Mouse (Mus musculus) embryonic facial prominence, embryonic 13.5 days (tissue): ENCODE measurements around the gene Slain1. TPM values are rescaled to one million over a fixed set of nuclear protein-coding genes. Genes with fewer than 3 reads are reported as not detected.
"Not testable (repeated sequence)": the region's sequence is repeated elsewhere in the genome, so short reads cannot be mapped to it uniquely, and the experiment has no call there.

Experiments used
- ATAC-seq: fragments of 200-750 bp; cut with Nextera tagmentation; 2 replicates; pipeline ENCODE4 v1.8.0; 2017; ENCODE audit warnings: low read depth; ENCODE audit not compliant: insufficient number of reproducible peaks, insufficient read depth, low FRiP score, low TSS enrichment
- H3K27ac ChIP-seq: fragments of 300-500 bp; sonication (generic); 2 replicates; pipeline ENCODE4 v1.5.1; 2015; ENCODE audit warnings: moderate library complexity, mild to moderate bottlenecking, inconsistent platforms
- H3K27me3 ChIP-seq: fragments of 300-500 bp; sonication (generic); 2 replicates; pipeline ENCODE4 v1.6.1; 2015; ENCODE audit warnings: mild to moderate bottlenecking, inconsistent platforms
- H3K36me3 ChIP-seq: fragments of 300-500 bp; sonication (generic); 2 replicates; pipeline ENCODE4 v1.6.1; 2015; ENCODE audit warnings: mild to moderate bottlenecking, inconsistent platforms
- H3K4me1 ChIP-seq: fragments of 300-500 bp; sonication (generic); 2 replicates; pipeline ENCODE4 v1.6.1; 2015; ENCODE audit warnings: inconsistent platforms
- H3K4me2 ChIP-seq: fragments of 300-500 bp; sonication (generic); 2 replicates; pipeline ENCODE4 v1.6.1; 2015; ENCODE audit warnings: moderate library complexity, mild to moderate bottlenecking, inconsistent platforms
- H3K4me3 ChIP-seq: fragments of 300-500 bp; sonication (generic); 2 replicates; pipeline ENCODE4 v1.5.1; 2015; ENCODE audit warnings: mild to moderate bottlenecking, inconsistent platforms
- H3K9ac ChIP-seq: fragments of 300-500 bp; sonication (generic); 2 replicates; pipeline ENCODE4 v1.6.1; 2015; ENCODE audit warnings: mild to moderate bottlenecking, inconsistent platforms
- H3K9me3 ChIP-seq: fragments of 300-500 bp; sonication (generic); 2 replicates; pipeline ENCODE4 v1.6.1; 2016; ENCODE audit warnings: inconsistent platforms
- WGBS: fragments of 180-500 bp; shearing (Covaris S2); methylation state at CpG from one replicate; pipeline ENCODE4 v1.1.7; 2015; ENCODE audit warnings: mixed read lengths; 5-methylcytosine and 5-hydroxymethylcytosine counted together
- polyA plus RNA-seq: library from polyadenylated mRNA; unstranded; fragments of >200 nt; fragmentation: Nextera tagmentation; extraction: Ambion mirVana; gene quantifications from 2 replicates; pipeline ENCODE4 v1.2.1, GENCODE M21; 2015

Slain1 gene
- polyA plus RNA-seq, 1 experiment from 2014 or later, result 1.7 TPM

DNA sequence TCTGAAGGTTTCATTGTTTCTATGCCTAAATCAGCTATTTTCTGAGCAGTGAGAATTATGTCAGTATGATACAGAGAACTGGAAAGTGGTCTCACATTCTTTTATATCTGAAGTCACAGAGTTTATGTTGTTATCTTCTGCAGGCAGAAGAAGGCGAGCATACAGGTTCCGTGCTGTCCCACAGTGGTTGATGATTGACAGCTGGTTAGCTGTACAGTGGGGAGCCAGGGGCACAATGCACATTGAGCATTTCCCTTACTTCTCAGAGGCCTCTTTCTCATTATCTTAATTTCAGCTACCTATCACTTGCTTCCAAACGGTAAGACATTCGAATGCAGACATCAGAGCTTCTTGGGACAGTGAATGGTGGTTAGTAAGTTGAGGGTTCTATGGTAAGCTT lies 73.8 kb downstream of the Slain1 start:
- Histone ChIP-seq H3K36me3 (no peaks in the 10 kb centered on the region), H3K4me2 (no peak overlapping the region), H3K9me3 (no peaks in the 10 kb centered on the region), H3K9ac (no peak overlapping the region), H3K27ac (no peak overlapping the region), H3K4me1 (peaks cover 7% of the 10 kb centered on the region; the same call in 1 of the 2 replicates), H3K4me3 (no peak overlapping the region), H3K27me3 (no peaks in the 10 kb centered on the region)
- 63% methylated on average over 4 of the region's 4 CpGs for WGBS
- ATAC-seq, result no peak

DNA sequence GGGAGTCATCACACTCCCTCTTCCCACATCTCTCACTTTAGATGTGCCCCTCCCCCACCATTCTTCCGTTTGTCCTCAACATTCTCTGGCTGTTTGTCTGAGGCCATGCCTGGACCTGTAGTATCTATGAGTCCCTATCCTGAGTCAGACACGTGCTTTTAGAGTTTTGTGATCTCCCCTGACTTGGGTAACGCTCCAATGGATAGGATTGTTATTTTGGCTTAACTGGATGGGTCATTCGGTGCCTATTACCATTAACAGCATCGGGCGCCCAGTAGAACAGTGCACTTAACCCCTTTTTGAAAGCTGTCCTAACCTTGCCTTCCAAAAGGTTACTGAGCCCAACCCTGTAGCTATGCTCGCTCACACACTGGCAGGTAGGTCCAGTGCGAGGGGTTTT lies 78.5 kb downstream of the Slain1 start:
- Histone ChIP-seq H3K27me3 (no peaks in the 10 kb centered on the region), H3K36me3 (no peaks in the 10 kb centered on the region), H3K9me3 (no peaks in the 10 kb centered on the region), H3K4me2 (no peak overlapping the region), H3K9ac (no peak overlapping the region), H3K27ac (no peak overlapping the region), H3K4me3 (no peak overlapping the region), H3K4me1 (0 out of 2 replicates have a peak, but pooled peaks cover 6% of the 10 kb centered on the region)
- no peak for ATAC-seq
- 89% methylated on average over 8 of the region's 8 CpGs for WGBS

DNA sequence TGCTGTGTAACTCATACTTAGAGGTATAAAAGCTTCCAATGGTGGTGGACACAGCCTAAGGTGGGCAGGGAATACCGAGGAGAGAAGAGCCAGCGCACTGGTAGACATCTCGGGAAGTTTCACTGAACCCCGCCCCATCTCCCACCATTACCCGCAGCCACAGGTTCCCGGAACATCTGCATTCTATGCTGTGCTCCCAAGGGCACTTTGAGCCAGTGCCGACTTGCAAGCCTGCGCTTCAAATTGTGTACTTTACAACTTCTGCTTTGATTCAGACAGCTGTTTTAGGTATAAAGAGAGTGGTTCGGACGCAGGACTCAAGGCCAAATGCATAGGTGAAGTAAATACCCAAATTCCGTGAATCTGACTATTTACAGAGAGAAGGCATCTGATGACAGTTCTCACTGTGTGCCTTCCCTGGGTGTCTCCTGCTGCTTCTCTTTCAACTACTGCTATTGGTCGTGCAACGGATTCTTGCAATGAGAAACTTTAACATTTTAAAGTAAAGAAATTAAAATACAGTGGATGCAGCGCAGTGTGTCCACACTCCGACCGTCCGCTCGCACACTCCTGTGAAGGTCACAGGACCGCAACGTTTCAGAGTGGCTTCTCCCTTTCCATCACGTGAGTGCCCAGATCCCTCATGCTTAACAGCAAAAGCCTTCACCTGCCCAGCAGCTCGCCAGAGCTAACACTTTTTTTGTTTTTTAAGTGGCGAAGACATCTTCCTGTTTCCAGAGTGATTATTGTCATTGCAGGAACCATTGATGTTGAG lies 79.1 kb downstream of the Slain1 start:
- 64% methylated on average over 23 of the region's 23 CpGs for WGBS
- no peak for ATAC-seq
- Histone ChIP-seq H3K36me3 (no peaks in the 10 kb centered on the region), H3K27ac (no peak overlapping the region), H3K4me2 (no peak overlapping the region), H3K9me3 (no peaks in the 10 kb centered on the region), H3K9ac (no peak overlapping the region), H3K27me3 (no peaks in the 10 kb centered on the region), H3K4me1 (0 out of 2 replicates have a peak, but pooled peaks cover 6% of the 10 kb centered on the region), H3K4me3 (no peak overlapping the region)

DNA sequence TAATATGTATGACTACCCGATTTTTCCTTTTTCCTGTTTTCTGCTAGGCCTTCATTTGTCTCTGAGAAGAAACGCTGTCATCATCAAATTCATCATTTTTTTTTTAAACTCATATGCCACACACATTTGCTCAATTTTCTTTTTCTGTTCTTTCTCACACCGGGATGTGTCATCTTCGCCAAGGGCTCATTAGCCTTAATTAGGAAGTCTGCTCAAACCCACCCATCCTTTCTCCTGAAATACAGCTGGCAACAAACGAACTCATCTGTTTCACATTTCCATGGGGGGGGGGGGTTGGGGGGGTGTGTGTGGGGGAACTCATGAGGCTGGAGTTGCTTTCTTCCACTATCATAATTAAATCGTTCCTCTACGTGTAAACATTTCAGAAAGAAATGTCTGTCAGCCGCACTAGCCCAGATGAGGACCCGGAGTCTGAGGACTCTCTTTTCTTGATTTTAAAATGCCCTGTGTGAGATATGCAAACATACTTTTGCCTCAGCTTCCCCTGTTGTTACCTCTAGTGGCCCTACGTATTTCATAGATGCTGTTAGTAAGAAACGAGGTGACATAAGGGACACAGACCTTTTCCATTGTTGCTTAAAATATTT lies 79.8 kb downstream of the Slain1 start:
- H3K9me3 ChIP-seq, result no peaks in the 10 kb centered on the region
- ATAC-seq, result no peak
- WGBS, result 32% methylated on average over 11 of the region's 11 CpGs
- H3K36me3 ChIP-seq, result no peaks in the 10 kb centered on the region
- 0 out of 2 replicates have a peak, but pooled peaks cover 6% of the 10 kb centered on the region for H3K4me1 ChIP-seq
- no peaks in the 10 kb centered on the region for H3K27me3 ChIP-seq
- no peak overlapping the region for H3K9ac ChIP-seq
- H3K27ac ChIP-seq, result no peak overlapping the region
- no peak overlapping the region for H3K4me3 ChIP-seq
- no peak overlapping the region for H3K4me2 ChIP-seq

DNA sequence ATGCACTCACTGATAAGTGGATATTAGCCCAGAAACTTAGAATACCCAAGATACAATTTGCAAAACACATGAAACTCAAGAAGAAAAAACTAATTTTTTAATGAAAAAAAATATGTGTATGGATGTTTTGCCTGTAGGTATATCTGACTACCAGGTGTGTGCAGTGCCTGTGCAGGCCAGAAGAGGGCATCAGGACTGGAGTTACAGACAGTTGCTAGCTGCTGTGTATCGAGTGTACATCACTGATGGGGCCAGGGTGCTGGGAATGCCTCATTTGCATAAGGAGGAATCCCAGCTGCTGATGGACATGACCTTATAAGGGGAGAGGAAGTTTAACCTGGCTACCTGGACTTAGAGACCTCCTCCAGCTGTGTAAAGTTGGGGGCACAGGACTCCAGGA lies 82.6 kb downstream of the Slain1 start:
- WGBS, result 71% methylated on average over 1 of the region's 1 CpGs
- Histone ChIP-seq H3K27me3 (no peaks in the 10 kb centered on the region), H3K36me3 (no peaks in the 10 kb centered on the region), H3K27ac (no peak overlapping the region), H3K4me1 (0 out of 2 replicates have a peak, but pooled peaks cover 6% of the 10 kb centered on the region), H3K4me2 (no peak overlapping the region), H3K9me3 (no peaks in the 10 kb centered on the region), H3K4me3 (no peak overlapping the region), H3K9ac (no peak overlapping the region)
- ATAC-seq, result no peak

DNA sequence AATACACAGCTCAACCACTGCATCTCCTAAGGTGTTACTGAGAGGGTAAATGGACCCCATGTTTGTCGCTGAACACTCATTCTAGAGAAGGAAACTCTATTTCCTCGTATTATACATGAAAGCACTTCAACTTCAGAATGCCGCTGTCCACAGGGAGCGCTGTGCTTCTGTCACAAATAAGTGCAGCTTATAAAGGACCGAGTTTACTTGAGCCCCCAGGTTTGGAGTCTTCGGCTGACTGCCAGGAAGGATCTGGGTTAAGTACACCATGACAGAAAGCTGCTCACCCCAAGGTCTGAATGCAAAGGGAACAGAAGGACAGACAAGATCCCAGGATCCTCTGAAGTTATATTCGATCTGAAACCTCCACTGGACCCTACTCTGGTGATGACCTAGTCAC lies 91.2 kb downstream of the Slain1 start:
- H3K9me3 ChIP-seq, result no peaks in the 10 kb centered on the region
- no peak overlapping the region for H3K9ac ChIP-seq
- no peak overlapping the region for H3K4me3 ChIP-seq
- WGBS, result 89% methylated on average over 7 of the region's 7 CpGs
- H3K36me3 ChIP-seq, result no peaks in the 10 kb centered on the region
- H3K4me1 ChIP-seq, result no peaks in the 10 kb centered on the region
- no peak overlapping the region for H3K4me2 ChIP-seq
- H3K27ac ChIP-seq, result no peak overlapping the region
- H3K27me3 ChIP-seq, result no peaks in the 10 kb centered on the region
- no peak for ATAC-seq

DNA sequence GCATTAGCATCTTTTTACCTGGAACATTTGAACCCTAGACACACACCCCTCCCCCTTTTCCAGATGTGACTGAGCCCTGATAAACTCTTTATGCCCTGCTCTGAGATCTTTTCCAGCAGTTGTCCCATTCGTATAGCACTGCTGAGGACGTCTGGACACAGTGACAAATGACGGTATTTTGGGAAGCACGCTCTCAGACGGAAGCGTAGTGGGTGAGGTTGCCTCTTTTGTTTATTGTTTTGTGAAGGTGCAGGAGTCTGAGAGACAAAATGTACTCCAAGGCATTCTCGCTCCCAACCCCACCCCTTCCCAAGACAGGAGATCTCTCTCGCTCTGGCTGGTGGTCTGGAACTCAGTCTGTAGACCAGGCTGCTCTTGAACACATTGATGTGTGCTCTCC lies 92.1 kb downstream of the Slain1 start:
- 81% methylated on average over 8 of the region's 8 CpGs for WGBS
- H3K4me3 ChIP-seq, result no peak overlapping the region
- no peak for ATAC-seq

DNA sequence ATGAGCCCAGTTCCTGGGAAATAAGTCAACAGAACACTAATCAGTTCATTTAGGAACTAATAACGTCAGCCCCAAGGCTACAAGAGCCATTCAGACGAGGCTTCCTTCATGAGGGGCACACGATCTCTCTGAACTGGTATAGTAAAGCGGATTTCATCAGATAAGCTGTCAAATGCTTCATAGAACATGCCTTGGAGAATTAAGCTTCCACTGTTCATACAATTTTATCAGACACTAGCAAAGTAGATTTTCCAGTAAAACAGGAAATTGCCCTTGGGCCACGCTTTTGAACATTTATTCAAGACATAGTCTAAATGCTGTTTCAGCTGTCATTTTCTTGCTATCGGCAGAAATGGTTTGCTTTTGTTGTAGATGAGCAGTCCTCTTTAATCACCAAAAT lies 97.3 kb downstream of the Slain1 start:
- 32% methylated on average over 6 of the region's 6 CpGs for WGBS
- Histone ChIP-seq H3K27ac (no peak overlapping the region), H3K36me3 (no peaks in the 10 kb centered on the region), H3K4me3 (no peak overlapping the region), H3K4me1 (no peaks in the 10 kb centered on the region; the same call in 1 of the 2 replicates), H3K9me3 (no peaks in the 10 kb centered on the region), H3K9ac (no peak overlapping the region), H3K4me2 (no peak overlapping the region), H3K27me3 (no peaks in the 10 kb centered on the region)
- no peak for ATAC-seq

More for the DNA sequence above, 92.1 kb downstream of the Slain1 start:
- Histone ChIP-seq H3K4me1 (no peaks in the 10 kb centered on the region), H3K36me3 (no peaks in the 10 kb centered on the region), H3K9me3 (no peaks in the 10 kb centered on the region), H3K27ac (no peak overlapping the region), H3K9ac (no peak overlapping the region), H3K4me2 (no peak overlapping the region), H3K27me3 (no peaks in the 10 kb centered on the region)

DNA sequence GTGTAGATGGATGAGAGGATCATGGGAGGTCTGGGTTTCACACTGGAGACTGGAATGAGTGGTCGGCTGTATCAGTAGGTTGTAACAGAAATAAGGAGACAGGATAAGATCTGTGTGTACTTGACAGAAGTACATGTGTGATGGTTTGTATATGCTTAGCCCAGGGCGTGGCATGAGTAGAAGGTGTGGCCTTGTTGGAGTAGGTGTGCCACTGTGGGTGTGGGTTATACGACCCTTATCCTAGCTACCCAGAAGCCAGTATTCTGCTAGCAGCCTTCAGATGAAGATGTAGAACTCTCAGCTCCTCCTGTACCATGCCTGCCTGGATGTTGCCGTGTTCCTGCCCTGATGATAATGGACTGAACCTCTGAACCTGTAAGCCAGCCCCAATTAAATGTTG lies 100.6 kb downstream of the Slain1 start:
- not testable (repeated sequence) for ATAC-seq

DNA sequence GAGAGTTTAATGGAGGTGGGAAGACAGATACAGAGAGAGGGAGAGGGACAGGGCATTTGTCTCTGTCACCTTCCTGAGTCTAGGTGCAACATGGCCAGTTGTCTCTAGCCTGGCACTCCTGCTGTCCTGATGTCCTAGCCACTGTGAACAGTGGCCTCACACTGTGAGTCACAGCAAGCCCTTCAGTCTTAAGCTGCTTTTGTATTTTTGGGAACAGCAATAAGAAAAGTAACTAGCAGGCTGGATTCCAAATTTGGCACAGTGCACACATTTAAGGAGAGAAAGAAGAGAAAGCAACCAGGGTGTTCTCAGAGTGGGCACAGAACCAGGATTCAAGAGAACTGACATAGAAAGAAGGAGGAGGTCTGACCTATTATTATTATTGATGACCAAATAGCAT lies 101.4 kb downstream of the Slain1 start:
- no peak overlapping the region for H3K27ac ChIP-seq
- H3K9me3 ChIP-seq, result no peaks in the 10 kb centered on the region
- H3K4me1 ChIP-seq, result no peaks in the 10 kb centered on the region; the same call in 1 of the 2 replicates
- no peak for ATAC-seq
- no peak overlapping the region for H3K9ac ChIP-seq
- H3K4me3 ChIP-seq, result no peak overlapping the region
- H3K36me3 ChIP-seq, result no peaks in the 10 kb centered on the region
- H3K27me3 ChIP-seq, result no peaks in the 10 kb centered on the region
- no peak overlapping the region for H3K4me2 ChIP-seq

More for the DNA sequence above, 100.6 kb downstream of the Slain1 start:
- H3K9ac ChIP-seq, H3K4me3 ChIP-seq, H3K9me3 ChIP-seq, H3K4me2 ChIP-seq, H3K4me1 ChIP-seq, H3K27me3 ChIP-seq, H3K27ac ChIP-seq, H3K36me3 ChIP-seq: not testable (repeated sequence)
- 91% methylated on average over 4 of the region's 4 CpGs for WGBS

DNA sequence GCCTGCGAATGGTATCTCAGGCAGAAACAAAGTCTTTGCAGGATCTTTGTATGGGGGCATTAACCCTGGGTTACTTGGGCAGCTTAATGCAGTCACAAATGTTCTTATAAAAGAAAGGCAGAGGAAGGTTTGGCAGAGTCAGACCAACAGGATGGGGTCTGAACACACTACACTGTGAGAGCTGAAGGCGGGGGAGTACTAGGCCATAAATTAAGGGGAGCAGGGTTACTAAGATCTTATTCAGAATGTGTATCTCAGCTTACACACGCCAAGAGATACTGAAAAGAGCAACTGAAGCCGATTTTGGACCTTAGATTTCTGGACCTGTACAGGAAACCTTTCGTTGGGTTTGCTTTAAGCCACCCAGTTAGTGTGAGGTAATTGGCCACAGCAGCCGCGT lies 102.7 kb downstream of the Slain1 start:
- H3K27ac ChIP-seq, result no peak overlapping the region
- H3K4me2 ChIP-seq, result no peak overlapping the region
- no peak overlapping the region for H3K4me3 ChIP-seq
- 90% methylated on average over 7 of the region's 7 CpGs for WGBS
- ATAC-seq, result no peak
- H3K36me3 ChIP-seq, result no peaks in the 10 kb centered on the region
- no peaks in the 10 kb centered on the region for H3K27me3 ChIP-seq
- H3K9me3 ChIP-seq, result no peaks in the 10 kb centered on the region
- H3K4me1 ChIP-seq, result no peaks in the 10 kb centered on the region; the same call in 1 of the 2 replicates
- H3K9ac ChIP-seq, result no peak overlapping the region

DNA sequence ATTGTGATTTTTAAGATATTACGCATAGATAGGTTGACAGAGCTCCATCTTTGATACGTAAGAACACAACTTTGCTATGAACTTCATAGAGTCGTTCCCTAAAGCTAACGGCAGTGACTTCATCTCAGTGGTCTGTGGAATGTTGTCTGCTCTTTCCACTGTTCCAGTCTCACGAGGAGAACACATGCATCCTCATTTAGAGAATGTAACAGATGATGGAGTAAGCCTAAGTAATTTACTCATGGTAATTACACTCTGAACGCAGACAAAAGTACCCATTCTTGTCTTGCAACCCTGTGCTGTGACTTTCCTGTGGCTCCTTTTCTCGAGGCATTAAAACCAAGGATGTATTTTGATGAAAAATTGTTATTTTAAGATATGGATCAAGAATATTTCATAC lies 104.0 kb downstream of the Slain1 start:
- H3K27ac ChIP-seq, result no peak overlapping the region
- no peaks in the 10 kb centered on the region for H3K36me3 ChIP-seq
- no peak overlapping the region for H3K4me2 ChIP-seq
- H3K4me1 ChIP-seq, result no peaks in the 10 kb centered on the region; the same call in 1 of the 2 replicates
- no peaks in the 10 kb centered on the region for H3K9me3 ChIP-seq
- H3K9ac ChIP-seq, result no peak overlapping the region
- 53% methylated on average over 7 of the region's 7 CpGs for WGBS
- no peak overlapping the region for H3K4me3 ChIP-seq
- no peak for ATAC-seq
- H3K27me3 ChIP-seq, result no peaks in the 10 kb centered on the region
